Mouse (Mus musculus): ENCODE measurements at regions not wholly inside any gene's neighbourhood (a gene's known extent, or its start where the extent isn't known, plus 50 kb on each side); places are given as distances from the start of the nearest gene placed in this dataset.

- TF ChIP-seq EP300 (optimal IDR thresholded peaks at IDR 0.05): no peak
- TF ChIP-seq CTCF (IDR thresholded peaks at IDR 0.05; ENCODE audit: low read depth): no peak
These were observed 800.3 kb downstream of the Tmem182 start for GRCm38 (mm10) chr1:41605748-41606131.
